Mouse (Mus musculus): ENCODE measurements around the gene Dazap1.

DNA sequence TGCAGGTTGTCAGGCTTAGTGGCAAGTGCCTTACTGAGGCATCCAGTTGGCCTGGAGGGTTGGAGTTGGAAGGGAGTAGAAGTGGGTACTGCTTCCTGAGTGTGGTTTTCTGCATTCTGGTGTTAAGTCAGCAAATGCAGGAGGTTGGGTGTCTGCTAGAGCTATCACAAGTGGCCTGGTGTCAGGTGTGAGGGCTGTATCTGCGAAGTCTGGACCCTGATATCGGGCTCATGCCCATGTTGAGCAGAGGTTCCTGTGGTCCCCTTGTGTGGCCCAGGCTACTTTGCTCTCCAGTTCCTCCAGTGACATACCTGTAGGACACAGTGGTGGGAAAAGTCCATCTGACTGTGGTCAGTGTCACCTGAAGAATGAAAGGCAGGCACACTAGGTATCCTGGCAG is 8.8 kb downstream of the Dazap1 start:
- TF ChIP-seq TAL1 (IDR thresholded peaks at IDR 0.05; ENCODE audit: low read length), result no peak
- no peak for TF ChIP-seq POLR2A (IDR thresholded peaks at IDR 0.05; ENCODE audit: control insufficient read depth in 1 of 2, insufficient read depth in 1 of 2, low read depth in 1 of 2, low read length in 2 of 2, poor library complexity in 1 of 2)
- TF ChIP-seq CTCF (IDR thresholded peaks at IDR 0.05 in 2 of 3, conservative IDR thresholded peaks at IDR 0.05 in 1 of 3; ENCODE audit: control insufficient read depth in 1 of 3, insufficient read depth in 1 of 3, low read depth in 2 of 3, low read length in 3 of 3, poor library complexity in 1 of 3, severe bottlenecking in 1 of 3), result no peak
- no peak for TF ChIP-seq POLR2AphosphoS2 (IDR thresholded peaks at IDR 0.05; ENCODE audit: low read length)
- TF ChIP-seq USF2 (IDR thresholded peaks at IDR 0.05; ENCODE audit: borderline replicate concordance in 1 of 2, insufficient read depth in 1 of 2, low read depth in 1 of 2, low read length in 2 of 2), result no peak
- no peak for TF ChIP-seq E2F4 (IDR thresholded peaks at IDR 0.05; ENCODE audit: borderline replicate concordance, low read depth, low read length)
- TF ChIP-seq ETS1 (IDR thresholded peaks at IDR 0.05; ENCODE audit: low read depth, low read length), result no peak
- TF ChIP-seq USF1 (IDR thresholded peaks at IDR 0.05; ENCODE audit: low read depth, low read length), result no peak

All from MEL (cell line).